Mouse (Mus musculus) liver, adult 2 months (tissue): ENCODE measurements around the gene Gper1.
A peak's percentile ranks its signal among the peaks of the same experiment; 100 is the strongest.

Experiments
- CTCF ChIP-seq: fragments of 200-500 bp; IDR thresholded peaks from 2 replicates; pipeline ENCODE4 v1.5.1; 2011; ENCODE audit warnings: low read depth, low read length, control low read depth
- POLR2A ChIP-seq: fragments of 200-500 bp; IDR thresholded peaks from 2 replicates; pipeline ENCODE4 v1.6.1; 2011; ENCODE audit warnings: low read length, control low read depth; ENCODE audit not compliant: insufficient read depth; ENCODE audit errors: extremely low read depth

DNA sequence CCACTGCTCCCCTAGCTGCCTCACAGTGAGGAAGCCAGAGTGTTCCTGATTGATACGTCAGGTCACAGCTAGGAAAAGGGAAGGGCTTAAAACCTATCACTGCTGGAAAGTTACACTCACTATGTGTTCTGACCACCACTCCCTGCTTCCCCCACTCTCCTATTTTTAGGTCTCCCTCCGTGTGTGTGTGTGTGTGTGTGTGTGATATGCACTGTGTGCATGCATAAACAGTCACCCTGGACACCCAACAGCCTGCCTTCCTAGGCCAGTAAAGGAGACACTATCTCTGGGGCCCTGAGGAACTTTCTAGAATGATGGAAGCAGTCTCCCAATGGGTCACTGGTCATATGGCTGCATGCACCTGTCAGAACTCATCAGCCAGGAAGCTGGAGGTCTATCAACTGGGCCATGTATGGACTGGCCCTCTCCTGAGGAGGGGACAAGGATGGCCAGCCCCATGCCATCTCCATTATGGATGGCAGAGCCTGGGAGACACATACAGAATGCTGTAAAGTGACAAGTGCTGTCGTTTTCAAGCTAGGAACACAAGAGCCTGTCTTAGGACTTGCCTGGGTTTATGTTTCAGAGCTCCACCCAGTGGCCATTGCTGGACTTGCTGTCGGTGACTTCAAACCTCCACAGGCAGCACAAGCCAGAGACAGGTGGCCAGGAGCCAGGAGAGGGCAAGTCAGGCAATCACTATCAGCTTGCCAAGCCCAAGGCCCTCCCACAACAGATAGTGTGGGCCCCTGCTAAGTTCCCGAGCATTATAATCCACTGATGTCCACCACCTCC, 24.8 kb upstream of the Gper1 start:
- TF ChIP-seq POLR2A (no peak), CTCF (peak; percentile 91)
